Mouse (Mus musculus) fat pad, adult 2 months (tissue): ENCODE results near the gene Lamtor4.
"Not testable (repeated sequence)": the region's sequence is repeated elsewhere in the genome, so short reads cannot be mapped to it uniquely, and the experiment has no call there.

Experiments
- DNase-seq: peaks from one replicate; pipeline ENCODE4 v3.0.0-alpha.2; 2011; ENCODE audit warnings: low read depth, low spot score; ENCODE audit errors: extremely low read depth

Gene Lamtor4

DNA sequence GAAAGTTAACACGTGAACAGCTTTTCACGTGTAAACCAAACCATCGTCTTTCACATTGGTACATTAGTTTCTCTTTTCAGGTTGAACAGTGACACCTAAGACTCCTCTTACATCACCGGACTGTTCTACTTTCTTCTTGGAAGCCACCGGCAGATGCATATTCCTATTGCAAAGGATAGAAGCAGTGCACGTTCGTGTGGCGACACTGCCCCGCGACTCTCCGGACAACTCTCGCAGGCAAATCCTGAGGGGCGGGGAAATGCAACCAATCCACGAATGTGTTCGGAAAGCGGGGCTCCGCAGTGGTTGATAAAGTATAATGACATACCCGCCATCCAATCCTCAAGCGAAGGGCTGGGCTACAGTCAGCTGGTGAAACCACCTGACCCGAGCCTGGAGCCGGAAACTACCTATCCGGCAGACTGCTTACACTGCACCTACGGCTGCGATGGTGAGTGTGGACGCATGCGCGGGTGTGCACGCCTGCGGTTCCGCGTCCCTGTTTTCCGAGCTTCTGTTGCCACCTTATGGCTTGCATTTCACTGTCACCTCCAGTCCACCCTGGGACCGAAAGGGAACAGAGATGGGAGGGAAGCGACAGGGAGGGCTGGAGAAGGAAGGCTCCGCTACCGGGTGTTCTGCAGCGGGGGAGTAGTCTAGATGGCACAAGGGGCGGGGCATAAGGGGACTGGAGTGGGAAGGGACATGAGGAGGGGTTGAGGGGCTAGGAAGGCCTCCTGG, at the start of gene Lamtor4:
TSS of gene Lamtor4 (plus strand) at position 130 of the 741 bp plus-strand sequence.
- peak; percentile 89 for DNase-seq

DNA sequence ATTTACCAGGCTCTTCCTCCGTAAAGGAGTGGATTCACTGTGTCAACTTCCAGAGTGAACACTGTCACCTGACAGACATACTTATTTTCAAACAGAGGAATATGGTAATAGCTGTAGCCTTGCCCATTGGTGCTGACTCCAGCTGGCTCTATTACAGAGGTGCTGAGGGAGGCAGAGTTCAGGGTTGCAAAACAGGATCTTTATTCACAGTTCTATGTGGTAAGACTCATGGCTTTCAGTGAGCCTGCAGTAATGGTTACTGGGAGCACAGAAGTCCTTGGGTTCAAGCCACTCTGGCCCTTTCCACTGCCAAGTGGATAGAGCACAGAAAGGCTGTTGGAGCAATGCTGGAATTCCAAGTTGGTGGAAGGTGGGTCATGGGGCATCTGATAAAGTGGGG, 48.0 kb upstream of the Lamtor4 start:
- DNase-seq = no peak

DNA sequence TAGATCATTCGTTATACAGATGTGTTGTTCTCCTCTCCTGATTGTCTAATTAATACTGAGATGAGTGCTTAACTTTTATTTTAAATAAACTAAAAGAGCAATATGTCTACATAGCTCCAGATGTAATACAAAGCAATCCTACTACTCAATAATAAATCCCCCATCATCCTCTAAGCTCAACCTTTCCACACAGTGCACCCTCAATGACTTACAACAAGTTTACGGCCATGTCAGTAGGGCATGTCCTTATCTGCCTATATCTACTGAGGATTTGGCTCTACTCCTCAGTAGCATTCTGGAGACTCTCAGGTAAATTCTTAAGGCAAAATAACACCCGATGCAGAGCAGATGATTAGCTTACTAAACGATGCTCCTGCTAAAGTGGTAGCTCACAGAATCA, 47.4 kb upstream of the Lamtor4 start:
- DNase-seq = no peak

DNA sequence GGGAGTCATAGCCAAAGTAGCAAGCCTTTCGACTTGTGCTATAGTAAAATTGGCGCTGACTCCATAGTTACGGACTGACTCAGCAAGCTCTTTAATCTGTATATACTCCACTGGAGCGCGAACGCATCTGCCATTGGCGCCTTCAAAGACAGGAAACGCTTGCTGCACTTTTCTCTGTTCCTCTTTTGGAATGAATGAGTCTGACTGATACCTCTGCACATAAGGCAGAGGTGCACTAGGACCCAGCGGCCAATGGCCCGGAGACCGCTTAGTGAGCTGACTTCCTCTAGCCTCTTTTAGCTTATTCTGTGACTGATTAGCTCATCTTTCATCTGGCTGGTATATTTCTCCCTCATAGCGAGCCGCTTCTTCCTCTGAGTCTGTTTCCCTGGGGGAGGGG, 38.6 kb upstream of the Lamtor4 start:
- not testable (repeated sequence) for DNase-seq

DNA sequence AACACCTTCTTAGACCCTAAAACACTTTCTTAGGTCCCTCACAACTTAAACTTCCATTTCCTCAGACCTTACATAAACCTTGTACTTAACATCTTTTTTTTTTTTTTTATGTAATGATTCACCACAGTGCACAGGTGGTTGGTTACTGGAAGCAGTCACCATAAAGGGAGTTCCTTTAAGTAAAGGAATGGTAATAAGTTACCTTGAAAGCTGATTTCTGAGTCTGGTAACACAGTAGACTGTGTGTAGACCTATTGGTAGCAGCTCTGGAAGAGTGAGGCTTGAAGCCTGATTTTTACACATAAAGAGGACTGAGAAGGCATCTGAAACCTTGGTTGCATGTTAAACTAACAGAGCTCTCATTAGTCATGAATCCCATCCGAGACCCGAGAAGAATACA, 35.4 kb upstream of the Lamtor4 start:
- DNase-seq = no peak

DNA sequence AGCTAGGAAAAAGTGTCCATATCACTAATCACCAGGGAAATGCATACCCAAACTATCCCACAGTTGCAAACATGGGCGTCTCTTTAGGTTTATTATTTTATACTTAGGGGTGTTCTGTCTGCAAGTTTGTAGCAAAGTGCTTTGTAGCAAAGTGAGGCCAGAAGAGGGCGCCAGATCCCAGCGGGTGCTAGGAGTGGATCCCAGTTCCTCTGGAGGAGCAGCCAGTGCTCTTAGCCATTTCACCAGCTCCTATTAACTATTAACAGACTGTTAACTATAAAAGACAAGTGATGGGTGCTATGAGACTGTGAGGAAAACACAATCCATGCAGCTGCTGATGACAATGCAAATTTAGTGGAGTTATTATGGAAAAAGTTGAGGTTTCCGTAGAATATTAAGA, 33.2 kb upstream of the Lamtor4 start:
- DNase-seq = no peak

DNA sequence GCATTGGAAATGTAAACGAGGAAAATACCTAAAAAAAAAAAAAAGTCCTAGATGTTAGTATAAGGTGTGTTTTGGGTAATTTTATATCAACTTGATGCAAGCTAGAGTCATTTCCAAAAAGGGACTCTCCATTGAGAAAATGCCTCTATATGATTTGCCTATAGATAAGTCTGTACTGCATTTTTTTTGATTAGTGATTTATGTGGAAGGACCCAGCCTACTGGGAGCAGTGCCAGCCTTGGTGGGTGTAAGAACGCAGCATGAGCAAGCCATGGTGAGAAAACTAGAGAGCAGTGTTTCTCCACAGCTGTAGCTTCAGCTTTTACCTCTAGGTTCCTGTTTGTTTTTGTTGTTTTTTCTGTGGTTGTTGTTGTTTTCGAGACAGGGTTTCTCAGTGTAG, 32.0 kb upstream of the Lamtor4 start:
- DNase-seq = no peak

DNA sequence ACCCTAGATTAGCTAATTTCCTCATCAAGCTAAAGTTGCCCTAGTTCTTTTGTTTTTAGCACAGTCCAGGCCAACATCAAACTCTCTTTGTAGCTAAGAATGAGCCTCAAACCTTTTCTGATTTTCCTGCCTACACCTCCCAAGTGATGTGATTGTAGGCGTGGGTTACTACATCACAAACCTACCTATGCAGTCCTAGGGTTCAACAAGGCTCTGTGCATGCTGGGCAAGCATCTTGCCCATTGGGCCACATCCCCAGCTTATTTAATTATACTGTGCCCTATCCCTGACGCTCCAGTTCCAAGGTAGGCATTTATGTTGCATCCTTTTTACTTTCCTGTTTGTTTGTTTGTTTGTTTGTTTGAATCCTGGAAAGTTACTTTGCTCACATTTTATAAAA, 29.6 kb upstream of the Lamtor4 start, which contains the start of gene Nxpe5:
TSS of gene Nxpe5 (plus strand) at position 199 of the 400 bp plus-strand sequence.
- no peak for DNase-seq

DNA sequence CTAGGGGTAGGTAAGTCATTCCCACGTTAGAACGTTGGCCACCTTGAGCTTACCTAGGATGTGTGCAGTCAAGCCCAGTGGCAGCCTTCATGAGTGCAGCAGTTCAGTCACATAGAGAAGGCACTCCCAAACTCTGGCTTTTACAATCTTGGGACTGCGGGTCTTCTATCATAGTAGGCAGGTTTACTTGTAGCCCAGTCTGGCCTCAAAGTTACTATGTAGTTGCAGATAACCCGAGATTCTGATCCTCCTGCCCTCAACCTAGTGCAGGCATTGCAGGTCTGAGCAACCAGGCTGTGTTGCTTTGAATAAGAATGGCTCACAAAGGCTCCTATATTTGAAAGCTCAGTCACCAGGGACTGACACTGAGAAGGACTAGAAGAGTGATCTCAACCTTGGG, 28.8 kb upstream of the Lamtor4 start:
- no peak for DNase-seq

DNA sequence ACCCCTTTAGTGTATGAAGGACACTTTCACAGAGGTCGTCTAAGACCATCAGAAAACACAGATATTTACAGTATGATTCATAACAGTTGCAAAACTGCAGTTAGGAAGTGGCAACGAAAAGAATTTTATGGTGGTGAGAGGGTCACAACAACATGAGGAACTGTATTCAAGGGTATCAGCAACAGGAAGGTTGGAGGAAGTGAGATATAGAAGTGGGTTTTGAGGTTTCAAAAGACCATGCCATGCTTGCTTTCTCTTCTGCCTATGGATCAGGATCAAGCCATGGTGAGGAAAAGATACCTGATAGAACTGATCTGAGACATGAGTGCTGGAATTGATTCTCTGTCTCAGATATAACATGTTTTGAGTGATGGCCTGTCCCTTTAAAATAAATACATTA, 27.9 kb upstream of the Lamtor4 start:
- DNase-seq = no peak

DNA sequence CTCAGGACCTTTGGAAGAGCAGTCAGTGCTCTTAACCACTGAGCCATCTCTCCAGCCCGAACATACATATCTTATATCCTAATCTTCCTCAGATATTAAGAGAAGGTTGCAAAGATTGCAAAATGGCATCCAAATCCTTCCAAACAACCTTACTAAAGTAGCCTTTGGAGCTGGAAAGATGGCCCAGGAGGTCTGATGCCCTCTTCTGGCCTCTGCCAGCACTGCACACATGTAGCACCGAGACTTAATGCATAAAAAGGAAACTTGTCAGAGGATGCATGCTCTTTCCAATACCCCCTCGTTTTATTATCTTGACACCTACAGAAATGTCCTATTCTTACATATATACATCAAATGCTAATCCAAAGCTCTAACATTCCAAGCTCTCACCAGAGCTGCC, 27.3 kb upstream of the Lamtor4 start:
- DNase-seq = no peak

DNA sequence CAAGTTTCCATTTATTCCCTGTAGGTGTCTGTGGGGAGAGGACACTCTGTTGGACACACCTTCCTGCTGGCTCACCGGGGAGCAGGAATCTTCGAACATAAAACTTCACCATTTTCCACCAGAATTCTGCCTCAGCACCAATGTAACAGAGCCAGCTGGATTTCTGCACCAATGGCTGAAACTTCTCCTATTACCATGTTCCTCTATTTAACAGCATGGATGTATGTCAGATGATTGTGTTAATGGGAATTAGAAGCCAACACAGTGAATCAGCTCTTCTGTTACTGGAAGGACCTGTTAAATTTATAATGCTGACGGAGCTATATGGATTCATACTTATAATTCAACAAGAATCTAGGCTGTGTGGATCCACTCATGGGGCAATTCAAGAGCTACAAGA, 25.8 kb upstream of the Lamtor4 start:
- no peak for DNase-seq

DNA sequence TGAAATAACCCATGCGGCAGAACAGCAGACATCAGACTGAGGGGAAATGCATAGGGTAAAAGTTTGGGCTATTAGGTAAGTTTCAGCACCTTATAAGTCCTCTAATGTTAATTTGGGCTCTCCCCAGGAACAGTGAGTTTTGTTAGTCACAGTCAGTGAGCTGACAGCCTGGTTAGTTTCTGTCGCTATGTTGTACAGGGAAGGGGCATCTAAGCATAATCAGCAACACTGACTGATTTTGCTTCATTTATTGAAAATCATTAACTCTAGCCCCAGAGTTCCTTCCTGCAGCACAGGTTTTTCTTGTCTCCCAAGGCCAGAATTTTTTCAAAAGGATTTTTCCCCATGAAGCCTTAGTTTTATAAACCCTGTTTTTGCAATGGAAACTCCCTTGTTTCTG, 21.5 kb upstream of the Lamtor4 start:
- DNase-seq = no peak

DNA sequence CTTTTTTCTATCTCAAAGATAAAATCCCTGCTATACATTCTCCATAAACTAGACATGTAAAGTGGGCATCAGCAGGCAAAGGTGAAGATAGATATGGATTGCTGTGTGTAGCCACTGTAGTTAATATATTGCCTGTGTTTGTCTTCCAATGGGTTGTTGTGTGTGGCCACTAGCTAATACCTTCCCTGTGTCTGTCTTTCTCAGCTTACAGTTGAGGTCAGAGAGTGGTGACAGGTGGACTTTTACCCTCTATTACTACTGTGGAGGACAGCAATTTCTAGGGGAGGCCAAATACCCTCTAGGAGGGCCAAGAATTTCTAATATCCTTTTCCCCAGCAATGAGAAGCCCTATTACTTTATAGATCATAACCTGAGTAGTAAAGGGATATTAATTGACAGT, 21.1 kb upstream of the Lamtor4 start:
- no peak for DNase-seq

DNA sequence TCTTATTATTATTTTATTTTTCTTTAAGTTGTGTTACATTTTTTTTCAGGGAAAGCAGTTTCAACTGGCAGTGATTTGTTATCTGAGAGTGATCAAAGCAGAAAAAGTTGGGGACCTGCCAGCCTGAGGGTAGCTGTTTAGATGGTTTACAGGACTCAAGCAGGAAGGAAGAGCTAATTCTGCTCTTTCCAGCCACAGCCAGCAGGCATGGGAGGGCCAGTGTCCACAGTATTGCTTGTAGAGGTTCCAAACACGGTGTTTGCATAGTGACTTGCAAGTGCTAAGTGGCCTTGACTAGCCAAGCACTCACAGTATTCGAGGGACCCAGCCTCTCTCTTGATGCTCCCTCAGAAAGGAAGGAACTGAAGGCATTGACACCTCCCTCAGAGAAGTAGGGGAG, 13.8 kb upstream of the Lamtor4 start:
- DNase-seq = no peak

DNA sequence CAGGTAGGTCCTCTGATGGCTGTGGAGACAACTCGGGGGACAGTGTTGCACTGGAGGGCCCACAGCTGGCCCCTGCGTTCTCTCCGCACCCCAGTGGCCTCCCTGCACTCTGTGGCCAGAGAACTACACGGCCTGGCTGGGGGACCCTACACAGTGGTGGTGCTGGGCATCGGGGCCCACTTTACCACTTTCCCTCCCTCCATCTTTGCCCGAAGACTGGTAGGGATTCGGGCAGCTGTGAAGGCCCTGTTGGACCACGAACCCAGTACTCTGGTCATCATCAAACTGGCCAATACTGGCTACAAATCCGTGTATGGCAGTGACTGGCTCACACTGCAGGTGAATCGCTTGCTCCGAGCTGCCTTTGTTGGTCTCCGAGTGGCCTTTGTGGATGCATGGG, 4.1 kb upstream of the Lamtor4 start:
- no peak for DNase-seq

DNA sequence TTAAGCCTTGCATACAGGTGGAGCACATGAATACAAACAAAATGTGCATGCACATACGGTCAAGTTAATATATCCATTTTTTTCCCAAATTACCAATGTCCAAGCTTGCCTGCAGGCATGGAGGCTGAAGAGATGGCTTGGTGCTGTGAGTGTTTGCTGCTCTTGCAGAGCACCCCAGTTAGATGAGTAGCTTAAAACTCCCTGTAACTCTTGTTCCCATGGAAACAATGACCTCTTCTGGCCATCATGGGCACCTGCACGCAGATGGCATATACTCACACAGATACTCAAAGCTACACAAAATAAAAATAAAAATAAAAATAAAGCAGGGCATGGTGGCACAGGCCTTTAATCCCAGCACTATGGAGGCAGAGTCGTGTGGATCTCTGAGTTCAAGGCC, 2.2 kb upstream of the Lamtor4 start:
- no peak for DNase-seq

DNA sequence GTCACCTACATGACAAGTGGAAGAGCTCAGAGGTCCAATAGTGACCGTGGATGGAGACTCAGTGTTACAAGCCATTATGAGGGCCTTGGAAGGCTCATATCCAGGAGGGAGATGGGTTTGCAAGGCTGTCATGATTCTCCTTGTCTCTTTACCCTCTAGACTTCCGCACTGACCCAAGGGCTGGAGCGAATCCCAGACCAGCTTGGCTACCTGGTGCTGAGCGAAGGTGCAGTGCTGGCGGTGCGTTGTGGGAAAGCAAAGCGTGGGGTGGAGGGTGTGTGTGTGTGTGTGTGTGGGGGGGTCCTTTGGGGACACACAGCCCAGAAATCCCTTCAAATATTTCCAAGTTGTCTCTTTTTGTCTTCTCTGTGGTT, 799 bp downstream of the Lamtor4 start:
- no peak for DNase-seq

DNA sequence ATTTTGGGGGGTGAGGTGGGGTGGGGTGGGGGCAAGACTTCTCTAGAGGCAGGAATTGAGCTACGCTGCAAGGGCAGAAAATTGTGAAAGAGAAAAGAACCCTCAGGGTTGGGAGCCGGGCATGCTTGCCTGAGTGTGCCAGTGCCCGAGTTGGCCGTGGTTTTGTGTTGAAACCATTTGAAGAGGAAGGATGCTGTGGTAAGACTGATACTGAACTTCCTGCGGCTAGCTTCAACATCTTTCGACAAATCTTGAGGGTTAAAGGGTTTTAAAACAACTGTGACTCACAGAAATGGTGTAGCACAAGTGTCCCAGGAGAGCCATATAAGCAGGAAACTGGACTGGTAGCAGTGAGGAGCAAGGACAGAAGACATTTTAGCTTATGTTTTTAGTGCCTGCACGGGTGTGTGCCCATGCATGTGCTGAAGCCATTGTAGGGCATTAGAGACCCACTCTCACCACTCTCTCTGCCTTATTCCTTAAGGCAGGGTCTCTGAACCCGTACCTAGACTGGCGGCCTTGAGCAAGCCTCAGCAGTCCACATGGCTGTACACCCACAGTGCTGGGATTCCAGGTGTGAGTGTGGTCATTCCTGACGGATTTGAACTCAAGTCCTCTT, 1.8 kb downstream of the Lamtor4 start:
- DNase-seq = no peak

DNA sequence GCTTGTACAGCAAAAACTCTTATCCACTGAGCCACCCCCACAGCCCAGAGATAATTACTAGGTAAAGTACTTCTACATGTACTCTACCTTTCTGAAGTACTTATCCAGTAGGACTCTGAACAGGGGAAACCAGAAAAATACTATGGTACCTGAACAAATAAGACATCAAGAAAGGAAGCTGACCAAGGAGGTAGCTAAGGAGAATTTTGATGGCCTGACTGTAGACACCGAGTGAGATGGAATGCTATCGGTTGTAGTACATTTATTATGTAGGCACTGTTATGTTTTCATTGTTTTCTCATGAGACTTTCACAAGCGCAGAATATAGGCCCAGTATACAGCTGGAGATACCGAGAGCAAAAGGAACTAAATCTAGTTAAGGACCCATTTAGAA, 2.3 kb downstream of the Lamtor4 start:
- no peak for DNase-seq

DNA sequence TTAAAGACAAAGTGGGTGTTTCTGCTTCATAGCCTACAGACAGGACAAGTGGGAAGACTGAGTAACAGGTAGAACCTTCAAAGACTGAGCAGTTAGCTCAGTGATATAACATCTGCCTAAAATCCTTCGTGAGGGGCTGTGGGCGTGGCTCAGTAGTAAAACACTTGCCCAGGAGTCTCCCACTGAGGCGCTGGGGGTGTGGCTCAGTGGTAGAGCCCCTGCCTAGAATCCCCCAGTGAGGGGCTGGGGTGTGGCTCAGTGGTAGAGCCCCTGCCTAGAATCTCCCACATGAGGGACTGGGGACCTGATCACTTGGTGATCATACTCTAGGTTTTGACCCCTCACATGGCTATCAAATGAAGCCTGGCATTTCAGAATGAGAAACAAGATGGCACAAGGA, 2.8 kb downstream of the Lamtor4 start:
- DNase-seq = no peak

DNA sequence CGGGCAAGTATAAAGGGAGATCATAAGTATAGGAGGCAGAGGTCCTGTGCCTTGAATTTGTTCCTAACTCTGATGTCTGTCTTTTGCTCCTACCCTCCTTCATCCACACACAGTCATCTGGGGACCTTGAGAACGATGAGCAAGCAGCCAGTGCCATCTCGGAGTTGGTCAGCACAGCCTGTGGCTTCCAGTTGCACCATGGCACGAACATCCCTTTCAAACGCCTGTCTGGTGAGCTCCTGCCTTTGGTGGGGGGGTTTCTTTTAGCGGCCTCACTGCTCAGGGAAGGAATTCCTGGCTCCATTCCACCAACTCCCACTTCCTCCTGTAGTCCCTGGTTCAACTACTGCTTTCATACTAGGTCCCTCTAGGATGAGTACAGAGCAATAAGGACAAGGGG, 3.3 kb downstream of the Lamtor4 start:
- DNase-seq = no peak

DNA sequence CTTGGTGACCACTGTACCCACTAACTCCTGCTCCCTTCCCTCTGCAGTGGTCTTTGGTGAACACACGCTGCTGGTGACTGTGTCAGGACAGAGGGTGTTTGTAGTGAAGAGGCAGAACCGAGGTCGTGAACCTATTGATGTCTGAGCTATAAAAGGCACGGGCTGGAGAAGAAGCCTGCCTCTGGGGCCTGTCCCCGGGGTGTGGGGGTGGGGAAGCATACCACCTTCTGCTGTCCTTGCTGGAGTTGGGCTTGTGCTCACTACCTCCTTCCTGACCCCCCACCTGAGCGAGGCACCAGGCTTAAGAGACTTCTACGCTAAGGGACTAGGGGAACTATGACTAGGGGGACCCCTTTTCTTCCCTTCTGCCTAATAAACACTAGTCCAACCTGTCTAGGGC, 3.7 kb downstream of the Lamtor4 start:
- no peak for DNase-seq
